Mouse (Mus musculus): ENCODE data around the gene Tmprss9. TPM values are rescaled to one million over a fixed set of nuclear protein-coding genes. Genes with fewer than 3 reads are reported as not detected.
A peak's percentile ranks its signal among the peaks of the same experiment; 100 is the strongest.

The Tmprss9 gene
- total and polyA plus RNA-seq, 3 experiments: 0.15 to 0.25 TPM; not detected in 1

- TF ChIP-seq NRF1 (IDR thresholded peaks at IDR 0.05; ENCODE audit: insufficient read depth, low read depth, low read length, poor library complexity, severe bottlenecking) (peak; percentile 91), JUND (IDR thresholded peaks at IDR 0.05; ENCODE audit: low read depth, low read length) (no peak), EP300 (IDR thresholded peaks at IDR 0.05; ENCODE audit: low read depth in 1 of 2, low read length in 2 of 2) (no peak), POLR2A (IDR thresholded peaks at IDR 0.05; ENCODE audit: control insufficient read depth in 1 of 2, insufficient read depth in 1 of 2, low read depth in 1 of 2, low read length in 2 of 2, poor library complexity in 1 of 2) (peak; percentile 89 to 90), ZMIZ1 (IDR thresholded peaks at IDR 0.05; ENCODE audit: low read depth, low read length) (0 out of 2 replicates have a peak, but pooled peaks have one; percentile 39), POLR2AphosphoS5 (IDR thresholded peaks at IDR 0.05; ENCODE audit: borderline replicate concordance, low read depth, low read length) (no peak), MAFK (IDR thresholded peaks at IDR 0.05; ENCODE audit: borderline replicate concordance, low read depth, low read length) (no peak), POLR2AphosphoS2 (IDR thresholded peaks at IDR 0.05; ENCODE audit: low read length) (no peak; the same call in 1 of the 2 replicates), ETS1 (IDR thresholded peaks at IDR 0.05; ENCODE audit: low read depth, low read length) (peak; percentile 51; the same call in 1 of the 2 replicates), HCFC1 (IDR thresholded peaks at IDR 0.05; ENCODE audit: low read depth, low read length) (peak; percentile 95), CHD1 (IDR thresholded peaks at IDR 0.05; ENCODE audit: low read depth, low read length) (no peak), MYC (IDR thresholded peaks at IDR 0.05; ENCODE audit: low read depth, low read length) (peak; percentile 69), USF1 (IDR thresholded peaks at IDR 0.05; ENCODE audit: low read depth, low read length) (0 out of 2 replicates have a peak, but pooled peaks have one; percentile 20), SMC3 (IDR thresholded peaks at IDR 0.05; ENCODE audit: low read depth, low read length) (no peak)
Observed at GRCm38 (mm10) chr10:80900318-80901247, 28.9 kb downstream of the Tmprss9 start, which contains the start of gene Timm13 (continued).

DNA sequence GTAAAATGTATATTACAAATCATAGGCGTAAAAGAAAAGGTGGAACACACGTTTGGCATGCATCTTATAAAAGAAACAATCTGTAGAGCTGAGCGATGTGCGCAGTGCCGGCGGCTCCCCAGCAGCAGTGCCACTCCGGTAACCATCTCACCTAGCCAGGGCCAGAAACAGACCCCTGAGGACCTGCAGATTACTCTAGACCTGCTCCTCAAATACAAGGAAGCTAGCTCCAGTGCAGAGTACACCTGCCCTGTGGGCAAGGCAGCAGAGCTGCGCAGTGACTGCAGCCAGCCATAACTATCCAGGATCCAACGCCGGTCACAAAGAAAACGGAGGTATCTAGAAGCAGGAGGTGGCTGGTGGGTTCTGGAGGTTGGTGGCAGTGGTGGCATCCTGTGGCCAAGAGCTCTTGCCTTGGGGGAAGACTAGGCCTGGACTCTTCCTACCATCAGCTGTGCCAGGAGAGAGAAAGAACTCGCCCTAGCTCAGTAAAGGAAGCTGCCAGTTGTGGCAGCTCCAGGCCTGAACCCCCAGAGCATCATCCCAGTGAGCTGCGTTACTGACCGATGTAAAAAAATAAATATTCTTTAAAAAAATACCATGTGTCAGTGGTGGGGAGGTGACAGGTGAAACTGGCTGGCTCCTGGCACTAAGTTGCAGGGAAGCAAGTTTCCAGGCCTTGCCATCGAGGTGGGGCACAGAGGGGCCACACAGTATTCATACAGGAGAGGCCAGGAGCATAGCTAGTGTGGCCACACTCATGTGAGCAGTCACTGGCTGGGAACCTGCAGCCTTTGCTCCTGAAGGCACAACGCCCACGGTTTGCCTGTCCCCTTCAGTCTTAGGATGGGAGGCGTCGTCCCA, 30.0 kb downstream of the Tmprss9 start:
- Histone ChIP-seq H3K9ac (ENCODE audit: control insufficient read depth, low read depth, low read length, poor library complexity, severe bottlenecking) (peak overlapping the region; percentile 45), H3K9me3 (replicated peaks; ENCODE audit: insufficient read depth, low read length) (no peaks in the 10 kb centered on the region), H3K27ac (ENCODE audit: control insufficient read depth, low read depth, low read length) (peak overlapping the region; percentile 1; the same call in 1 of the 2 replicates), H3K79me2 (ENCODE audit: control insufficient read depth, insufficient read depth, low read length, poor library complexity) (peaks cover 17% of the 10 kb centered on the region), H3K4me3 (ENCODE audit: control insufficient read depth in 1 of 2, insufficient read depth in 1 of 2, low read depth in 2 of 2, low read length in 2 of 2) (peak overlapping the region in 1 of 2 experiments; percentile 10; a peak in 1 of 4 replicates), H3K4me1 (ENCODE audit: control insufficient read depth in 1 of 2, insufficient read depth in 2 of 2, low read length in 2 of 2) (peaks cover 0 to 8% of the 10 kb centered on the region in 2 experiments; a peak in 2 of 4 replicates), H3K27me3 (ENCODE audit: control insufficient read depth in 1 of 2, insufficient read depth in 2 of 2, low read length in 2 of 2) (no peaks in the 10 kb centered on the region), H3K36me3 (ENCODE audit: control insufficient read depth in 1 of 2, insufficient read depth in 2 of 2, low read length in 2 of 2) (peaks cover 0 to 5% of the 10 kb centered on the region in 2 experiments; a peak in 2 of 4 replicates)
- TF ChIP-seq USF2 (IDR thresholded peaks at IDR 0.05; ENCODE audit: borderline replicate concordance in 1 of 2, insufficient read depth in 1 of 2, low read depth in 1 of 2, low read length in 2 of 2) (no peak), NRF1 (IDR thresholded peaks at IDR 0.05; ENCODE audit: insufficient read depth, low read depth, low read length, poor library complexity, severe bottlenecking) (no peak), MYC (IDR thresholded peaks at IDR 0.05; ENCODE audit: low read depth, low read length) (no peak), RCOR1 (IDR thresholded peaks at IDR 0.05; ENCODE audit: low read depth, low read length) (no peak), TCF12 (IDR thresholded peaks at IDR 0.05; ENCODE audit: low read depth, low read length) (no peak), SMC3 (IDR thresholded peaks at IDR 0.05; ENCODE audit: low read depth, low read length) (no peak), ZC3H11A (IDR thresholded peaks at IDR 0.05; ENCODE audit: low read depth, low read length) (no peak), POLR2A (IDR thresholded peaks at IDR 0.05; ENCODE audit: control insufficient read depth in 1 of 2, insufficient read depth in 1 of 2, low read depth in 1 of 2, low read length in 2 of 2, poor library complexity in 1 of 2) (no peak), ELF1 (IDR thresholded peaks at IDR 0.05; ENCODE audit: low read depth, low read length) (no peak), TAL1 (IDR thresholded peaks at IDR 0.05; ENCODE audit: low read length) (no peak), JUND (IDR thresholded peaks at IDR 0.05; ENCODE audit: low read depth, low read length) (no peak)
- no peak for DNase-seq (ENCODE audit: low read depth, low spot score)
